Mouse (Mus musculus): ENCODE measurements around the gene Gm20696.
A peak's percentile ranks its signal among the peaks of the same experiment; 100 is the strongest.

The Gm20696 gene

GRCm38 (mm10) chr6:99663232-99663631 lies 3.4 kb downstream of the Gm20696 start:
- DNase-seq = no peak

GRCm38 (mm10) chr6:99660443-99660842 lies 6.2 kb downstream of the Gm20696 start:
- no peak for DNase-seq

GRCm38 (mm10) chr6:99658586-99658985 lies 8.0 kb downstream of the Gm20696 start:
- no peak for DNase-seq

- DNase-seq = no peak
These were observed 10.5 kb downstream of the Gm20696 start for GRCm38 (mm10) chr6:99656088-99656487.

GRCm38 (mm10) chr6:99655488-99655887 lies 11.1 kb downstream of the Gm20696 start:
- no peak for DNase-seq

GRCm38 (mm10) chr6:99654343-99654742 lies 12.3 kb downstream of the Gm20696 start:
- no peak for DNase-seq

GRCm38 (mm10) chr6:99652341-99652740 lies 14.3 kb downstream of the Gm20696 start:
- no peak for DNase-seq

- DNase-seq = no peak
These were observed 17.3 kb downstream of the Gm20696 start for GRCm38 (mm10) chr6:99649307-99649706.

GRCm38 (mm10) chr6:99646344-99646743 lies 20.3 kb downstream of the Gm20696 start:
- DNase-seq = no peak

- DNase-seq = no peak
These were observed 21.7 kb downstream of the Gm20696 start for GRCm38 (mm10) chr6:99644876-99645275.

- DNase-seq = no peak
These were observed 22.2 kb downstream of the Gm20696 start for GRCm38 (mm10) chr6:99644386-99644785.

- peak; percentile 81 to 89 for DNase-seq
These were observed 23.0 kb downstream of the Gm20696 start for GRCm38 (mm10) chr6:99643439-99644199.

GRCm38 (mm10) chr6:99637456-99637855 lies 29.1 kb downstream of the Gm20696 start:
- no peak for DNase-seq

GRCm38 (mm10) chr6:99636801-99637200 lies 29.8 kb downstream of the Gm20696 start:
- DNase-seq = no peak

GRCm38 (mm10) chr6:99636121-99636520 lies 30.5 kb downstream of the Gm20696 start:
- DNase-seq = no peak

- no peak for DNase-seq
These were observed 34.2 kb downstream of the Gm20696 start for GRCm38 (mm10) chr6:99632121-99632980.

- no peak for DNase-seq
These were observed 35.0 kb downstream of the Gm20696 start for GRCm38 (mm10) chr6:99631637-99632036.

- DNase-seq = peak; percentile 20 to 23
These were observed 36.7 kb downstream of the Gm20696 start for GRCm38 (mm10) chr6:99629726-99630458.

GRCm38 (mm10) chr6:99626347-99626746 lies 40.2 kb downstream of the Gm20696 start:
- DNase-seq = no peak

- no peak for DNase-seq
These were observed 40.8 kb downstream of the Gm20696 start for GRCm38 (mm10) chr6:99625803-99626202.

- no peak for DNase-seq
These were observed 41.3 kb downstream of the Gm20696 start for GRCm38 (mm10) chr6:99625306-99625705.

GRCm38 (mm10) chr6:99624542-99624941 lies 42.1 kb downstream of the Gm20696 start:
- DNase-seq = no peak

- peak in 1 of 2 experiments; percentile 56 for DNase-seq
These were observed 43.0 kb downstream of the Gm20696 start for GRCm38 (mm10) chr6:99623641-99624040.
